19 mouse cellular contexts compared by ENCODE assay signal in genomic region chr6:122466092-122466713, GRCm38 (mm10). TPM values are rescaled to one million over a fixed set of nuclear protein-coding genes. Genes with fewer than 3 reads are reported as not detected.
DNase-seq lines count a peak whose midpoint lies in the region; ATAC-seq and TF ChIP-seq lines count a peak whose summit lies in the region.
"Had no signal": no experiment of that assay in that cellular context is flagged by ENCODE, and none has a peak within 500 bp of the region (broad histone marks: within the 10 kb centered on the region; RNA-seq: fewer than 3 reads in every experiment).

No protein-coding gene starts in this region.

- TF ChIP-seq CTCF in midbrain, postnatal 0 days (IDR thresholded peaks at IDR 0.05): no peak

- H3K27ac ChIP-seq in forebrain, embryonic 14.5 days (ENCODE audit: low read depth, low read length): no peak overlapping the region
- no peak overlapping the region for H3K27ac ChIP-seq in forebrain, embryonic 10.5 days
- no peak overlapping the region for H3K27ac ChIP-seq in midbrain, postnatal 0 days (ENCODE audit: low read depth, low read length)
- H3K27ac ChIP-seq: embryonic facial prominence, embryonic 12.5 days; heart, embryonic 13.5 days; kidney, postnatal 0 days; limb, embryonic 13.5 days; liver, embryonic 15.5 days had no signal

- DNase-seq in forebrain, embryonic 14.5 days (ENCODE audit: low spot score): peak; percentile 32
- no peak for DNase-seq in forebrain, embryonic 10.5 days (ENCODE audit: extremely low spot score, low spot score)
- peak; percentile 19 for DNase-seq in left cerebral cortex, postnatal 4 days
- no peak for DNase-seq in left cerebral cortex, adult 18-20 months (ENCODE audit: low spot score in 2 of 2)
- DNase-seq in brain, adult 2 months (ENCODE audit: low read depth, low spot score): peak; percentile 20
- DNase-seq in midbrain, postnatal 0 days (ENCODE audit: low spot score): peak; percentile 48
- DNase-seq in frontal cortex, postnatal 36 days (ENCODE audit: low spot score in 2 of 2): no peak
- DNase-seq: cerebellum, adult 11-12 months; heart, postnatal 4 days had no signal

- ATAC-seq in forebrain, embryonic 14.5 days: peak; percentile 23; the same call in 1 of the 2 replicates
- ATAC-seq in midbrain, postnatal 0 days (ENCODE audit: low FRiP score): no peak
- ATAC-seq: intestine, postnatal 0 days; lung, postnatal 0 days had no signal

- H3K4me2 ChIP-seq in forebrain, embryonic 14.5 days (ENCODE audit: low read length): no peak overlapping the region
- no peak overlapping the region for H3K4me2 ChIP-seq in midbrain, postnatal 0 days (ENCODE audit: low read depth, low read length, poor library complexity, severe bottlenecking)
- H3K4me2 ChIP-seq: embryonic facial prominence, embryonic 12.5 days; heart, embryonic 13.5 days; limb, embryonic 13.5 days; liver, embryonic 15.5 days had no signal

- H3K27me3 ChIP-seq in forebrain, embryonic 14.5 days (replicated peaks; ENCODE audit: control insufficient read depth, insufficient read depth, low read length): no peaks in the 10 kb centered on the region
- no peaks in the 10 kb centered on the region for H3K27me3 ChIP-seq in forebrain, embryonic 10.5 days (ENCODE audit: poor library complexity, severe bottlenecking)
- no peaks in the 10 kb centered on the region for H3K27me3 ChIP-seq in midbrain, postnatal 0 days (ENCODE audit: insufficient read depth, low read length)
- H3K27me3 ChIP-seq: embryonic facial prominence, embryonic 12.5 days; heart, embryonic 13.5 days; limb, embryonic 13.5 days; liver, embryonic 15.5 days had no signal

- H3K4me3 ChIP-seq in forebrain, embryonic 14.5 days (ENCODE audit: low read depth, low read length): no peak overlapping the region
- no peak overlapping the region for H3K4me3 ChIP-seq in forebrain, embryonic 10.5 days
- H3K4me3 ChIP-seq in midbrain, postnatal 0 days (ENCODE audit: low read depth, low read length): no peak overlapping the region
- H3K4me3 ChIP-seq: embryonic facial prominence, embryonic 12.5 days; heart, embryonic 13.5 days; limb, embryonic 13.5 days; liver, embryonic 15.5 days; megakaryocyte, embryonic 14.5 days had no signal

- H3K4me1 ChIP-seq in forebrain, embryonic 14.5 days (ENCODE audit: control insufficient read depth, insufficient read depth, low read length): no peaks in the 10 kb centered on the region
- H3K4me1 ChIP-seq in forebrain, embryonic 10.5 days: no peaks in the 10 kb centered on the region
- H3K4me1 ChIP-seq in midbrain, postnatal 0 days (ENCODE audit: insufficient read depth, low read length): no peaks in the 10 kb centered on the region
- H3K4me1 ChIP-seq: embryonic facial prominence, embryonic 12.5 days; heart, embryonic 13.5 days; limb, embryonic 13.5 days; liver, embryonic 15.5 days had no signal

- intact Hi-C loops in left cerebral cortex, postnatal 4 days (cut with DNase I): no loop called here

- no peaks in the 10 kb centered on the region for H3K9me3 ChIP-seq in forebrain, embryonic 14.5 days (replicated peaks; ENCODE audit: control insufficient read depth, low read length)
- H3K9me3 ChIP-seq in forebrain, embryonic 10.5 days: no peaks in the 10 kb centered on the region
- H3K9me3 ChIP-seq in midbrain, postnatal 0 days (ENCODE audit: low read length): no peaks in the 10 kb centered on the region
- H3K9me3 ChIP-seq: embryonic facial prominence, embryonic 12.5 days; heart, embryonic 13.5 days; limb, embryonic 13.5 days; liver, embryonic 15.5 days had no signal

- H3K36me3 ChIP-seq in forebrain, embryonic 14.5 days (ENCODE audit: control insufficient read depth, insufficient read depth, low read length): peaks cover 82% of the 10 kb centered on the region
- peaks cover 99% of the 10 kb centered on the region for H3K36me3 ChIP-seq in forebrain, embryonic 10.5 days (replicated peaks)
- H3K36me3 ChIP-seq in midbrain, postnatal 0 days (ENCODE audit: insufficient read depth, low read length): peaks cover 32% of the 10 kb centered on the region
- H3K36me3 ChIP-seq: liver, embryonic 15.5 days had no signal

- no peak overlapping the region for H3K9ac ChIP-seq in forebrain, embryonic 14.5 days (ENCODE audit: low read length)
- H3K9ac ChIP-seq in midbrain, postnatal 0 days (replicated peaks; ENCODE audit: low read length, poor library complexity, severe bottlenecking): no peak overlapping the region
- H3K9ac ChIP-seq: embryonic facial prominence, embryonic 12.5 days; heart, embryonic 13.5 days; limb, embryonic 13.5 days; liver, embryonic 15.5 days had no signal

- WGBS in forebrain, embryonic 14.5 days: 71% methylated on average over 3 of the region's 3 CpGs
- 89% methylated on average over 3 of the region's 3 CpGs for WGBS in forebrain, embryonic 10.5 days
- 57% methylated on average over 3 of the region's 3 CpGs for WGBS in midbrain, postnatal 0 days

RNA-seq across cellular contexts. Expression of gene Rimklb, which starts 32.4 kb away (rescaled TPM):
- 105 and 108 TPM in 2 replicates for polyA plus RNA-seq in forebrain, embryonic 14.5 days (2014; fragmentation: Nextera tagmentation; extraction: Ambion mirVana)
- 43.0 and 44.4 TPM in 2 replicates for polyA plus RNA-seq in forebrain, embryonic 10.5 days (2016; fragmentation: Nextera tagmentation; extraction: Ambion mirVana)
- 100 to 1,000 TPM; 392 to 432 TPM for total RNA-seq in left cerebral cortex, postnatal 4 days (2021)
- 10 to 100 TPM; 56.3 to 59.9 TPM for total RNA-seq in left cerebral cortex, adult 18-20 months (2021)
- total RNA-seq in midbrain, postnatal 0 days (2014; rRNA removed): 134 and 164 TPM in 2 replicates
- polyA plus RNA-seq in midbrain, postnatal 0 days (2015; fragmentation: Nextera tagmentation; extraction: Ambion mirVana): 114 and 120 TPM in 2 replicates
- total RNA-seq: common myeloid progenitor, adult 5-6 weeks had no signal

RNA-seq across cellular contexts. Expression of gene Mfap5, which starts 39.4 kb away (rescaled TPM):
- polyA plus RNA-seq in forebrain, embryonic 14.5 days (2014; fragmentation: Nextera tagmentation; extraction: Ambion mirVana): 1.1 and 1.8 TPM in 2 replicates
- 0.12 and 0.42 TPM in 2 replicates for polyA plus RNA-seq in forebrain, embryonic 10.5 days (2016; fragmentation: Nextera tagmentation; extraction: Ambion mirVana)
- 1 to 10 TPM; 1.5 to 2.1 TPM for total RNA-seq in left cerebral cortex, postnatal 4 days (2021)
- under 1 TPM; 0.40 to 0.96 TPM for total RNA-seq in left cerebral cortex, adult 18-20 months (2021)
- total RNA-seq in midbrain, postnatal 0 days (2014; rRNA removed): 1.9 and 2.5 TPM in 2 replicates
- 6.5 and 10.1 TPM in 2 replicates for polyA plus RNA-seq in midbrain, postnatal 0 days (2015; fragmentation: Nextera tagmentation; extraction: Ambion mirVana)
- total RNA-seq: common myeloid progenitor, adult 5-6 weeks; neutrophil, adult 5-6 weeks had no signal

Comparison
In these comparisons a context has a peak if more than half of its experiments do, and no peak if none do; other contexts are left out.
1. DNase-seq: peak in forebrain, embryonic 14.5 days (single experiment), left cerebral cortex, postnatal 4 days (single experiment), brain, adult 2 months (single experiment) and midbrain, postnatal 0 days (single experiment); none in forebrain, embryonic 10.5 days (single experiment), left cerebral cortex, adult 18-20 months (0 of 2) and frontal cortex, postnatal 36 days (0 of 2).